Comparison of ENCODE assay signal across 1 mouse cellular context in genomic region chr1:171036550-171037324, GRCm38 (mm10).
A peak's percentile ranks its signal among the peaks of the same experiment; 100 is the strongest.
TF ChIP-seq lines count a peak whose summit lies in the region.

No protein-coding gene starts in this region.

TF ChIP-seq in CH12.LX, 34 proteins besides CTCF, POLR2A, EP300 and RAD21 (continued from another document):
- peak; percentile 86 for TF ChIP-seq ZNF384 (IDR thresholded peaks at IDR 0.05; ENCODE audit: low read depth, low read length)
- TF ChIP-seq USF1 (IDR thresholded peaks at IDR 0.05; ENCODE audit: low read depth, low read length), result no peak
- no peak for TF ChIP-seq ZMIZ1 (IDR thresholded peaks at IDR 0.05; ENCODE audit: low read depth, low read length)
- peak; percentile 79; the same call in 1 of the 2 replicates for TF ChIP-seq KAT2A (IDR thresholded peaks at IDR 0.05; ENCODE audit: insufficient replicate concordance, low read length)
- TF ChIP-seq MAZ (IDR thresholded peaks at IDR 0.05; ENCODE audit: low read depth, low read length), result no peak
- peak; percentile 97 for TF ChIP-seq ELF1 (IDR thresholded peaks at IDR 0.05; ENCODE audit: low read depth, low read length)
- TF ChIP-seq MAFK (IDR thresholded peaks at IDR 0.05; ENCODE audit: insufficient replicate concordance, low read length), result peak; percentile 97
- peak; percentile 65; the same call in 1 of the 2 replicates for TF ChIP-seq CHD1 (IDR thresholded peaks at IDR 0.05; ENCODE audit: low read depth, low read length)
TF ChIP-seq in CH12.LX: peak in this region for 9.
